Mouse (Mus musculus): Measurements from ENCODE around the gene Cpne1. TPM values are rescaled to one million over a fixed set of nuclear protein-coding genes. Genes with fewer than 3 reads are reported as not detected.

The Cpne1 gene
- polyA plus RNA-seq, 1 experiment from 2014 or later: 73.9 TPM

DNA sequence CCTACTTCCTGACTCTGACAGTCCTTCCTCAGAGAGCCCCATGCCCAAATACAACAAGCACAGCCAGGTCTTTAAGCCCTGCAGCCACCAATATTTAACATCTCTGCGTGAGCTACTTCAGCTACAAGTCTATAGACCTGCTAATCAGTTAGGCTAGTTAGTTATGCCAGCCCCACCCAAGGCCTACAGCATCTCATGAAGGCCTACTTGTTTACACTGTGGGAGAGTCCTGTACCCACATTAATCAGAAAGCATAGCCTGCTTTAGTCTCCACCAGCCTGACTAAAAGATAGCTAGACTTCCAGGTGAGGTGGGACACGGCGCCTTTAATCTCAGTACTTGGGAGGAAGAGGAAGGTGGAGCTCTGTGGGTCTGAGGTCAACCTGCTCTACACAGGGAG, 72.4 kb downstream of the Cpne1 start:
- Histone ChIP-seq H3K27me3 (no peaks in the 10 kb centered on the region), H3K4me3 (replicated peaks) (no peak overlapping the region), H3K36me3 (no peaks in the 10 kb centered on the region), H3K9ac (replicated peaks) (no peak overlapping the region), H3K9me3 (no peaks in the 10 kb centered on the region), H3K4me2 (no peak overlapping the region), H3K4me1 (replicated peaks) (no peaks in the 10 kb centered on the region), H3K27ac (no peak overlapping the region)
- 89% methylated on average over 3 of the region's 3 CpGs for WGBS
- no peak for ATAC-seq (ENCODE audit: insufficient number of reproducible peaks, insufficient read depth, low FRiP score, low TSS enrichment, low read depth)

DNA sequence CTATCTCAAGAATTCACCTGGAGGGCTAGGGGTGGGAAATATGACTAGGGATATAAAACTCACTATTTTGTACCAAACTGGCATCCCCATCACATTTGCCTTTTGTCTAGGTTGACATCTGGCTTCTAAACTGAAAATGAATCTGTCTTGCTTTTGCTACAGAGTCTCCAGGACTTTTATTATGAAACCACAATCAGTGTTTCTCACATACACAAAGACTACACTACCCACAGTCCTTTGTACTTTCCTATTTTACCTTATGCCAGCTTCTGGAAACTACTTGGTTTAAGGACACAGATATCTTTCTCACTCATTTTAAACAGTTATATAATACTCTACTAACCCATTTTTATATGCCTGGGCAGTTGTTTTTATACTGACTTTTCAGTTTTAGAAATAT, 86.3 kb downstream of the Cpne1 start:
- no peak overlapping the region for H3K4me3 ChIP-seq (replicated peaks)
- H3K9ac ChIP-seq (replicated peaks): no peak overlapping the region
- no peaks in the 10 kb centered on the region for H3K27me3 ChIP-seq
- H3K36me3 ChIP-seq: no peaks in the 10 kb centered on the region
- H3K4me1 ChIP-seq (replicated peaks): no peaks in the 10 kb centered on the region
- no peak overlapping the region for H3K4me2 ChIP-seq
- no peak overlapping the region for H3K27ac ChIP-seq
- ATAC-seq (ENCODE audit: insufficient number of reproducible peaks, insufficient read depth, low FRiP score, low TSS enrichment, low read depth): no peak
- H3K9me3 ChIP-seq: no peaks in the 10 kb centered on the region

Other genes with a start within 250 kb of the Cpne1 start
- gene Uqcc1, start 181.7 kb downstream of the Cpne1 start, polyA plus RNA-seq (2016; fragmentation: Nextera tagmentation; extraction: Ambion mirVana): 64.8 and 66.9 TPM in 2 replicates
- 0.40 and 0.72 TPM in 2 replicates for gene Gm15557, start 171.2 kb downstream of the Cpne1 start, polyA plus RNA-seq (2016; fragmentation: Nextera tagmentation; extraction: Ambion mirVana)
- gene Gdf5, start 166.6 kb downstream of the Cpne1 start, polyA plus RNA-seq (2016; fragmentation: Nextera tagmentation; extraction: Ambion mirVana): 59.4 and 66.1 TPM in 2 replicates
- gene Cep250, start 155.5 kb downstream of the Cpne1 start, polyA plus RNA-seq (2016; fragmentation: Nextera tagmentation; extraction: Ambion mirVana): 35.1 and 40.6 TPM in 2 replicates
- gene 6430550D23Rik, start 104.0 kb downstream of the Cpne1 start, polyA plus RNA-seq (2016; fragmentation: Nextera tagmentation; extraction: Ambion mirVana): 1.5 TPM in 2 replicates
- 184 and 185 TPM in 2 replicates for gene Ergic3, start 103.9 kb downstream of the Cpne1 start, polyA plus RNA-seq (2016; fragmentation: Nextera tagmentation; extraction: Ambion mirVana)
- gene Fer1l4, start 59.0 kb downstream of the Cpne1 start, polyA plus RNA-seq (2016; fragmentation: Nextera tagmentation; extraction: Ambion mirVana): 0.22 TPM in 1 of 2 replicates, not detected in the other
- gene Spag4, start 46.8 kb downstream of the Cpne1 start, polyA plus RNA-seq (2016; fragmentation: Nextera tagmentation; extraction: Ambion mirVana): 6.4 and 6.9 TPM in 2 replicates
- 38.0 and 51.8 TPM in 2 replicates for gene Rbm12, start within 50 bp of the Cpne1 start, polyA plus RNA-seq (2016; fragmentation: Nextera tagmentation; extraction: Ambion mirVana)
- gene Gm28036, start 15.1 kb upstream of the Cpne1 start, polyA plus RNA-seq (2016; fragmentation: Nextera tagmentation; extraction: Ambion mirVana): 16.8 and 22.0 TPM in 2 replicates
- 447 and 463 TPM in 2 replicates for gene Romo1, start 32.1 kb upstream of the Cpne1 start, polyA plus RNA-seq (2016; fragmentation: Nextera tagmentation; extraction: Ambion mirVana)
- gene Nfs1, start 32.2 kb upstream of the Cpne1 start, polyA plus RNA-seq (2016; fragmentation: Nextera tagmentation; extraction: Ambion mirVana): 32.9 and 33.7 TPM in 2 replicates
- 757 and 825 TPM in 2 replicates for gene Rbm39, start 68.3 kb upstream of the Cpne1 start, polyA plus RNA-seq (2016; fragmentation: Nextera tagmentation; extraction: Ambion mirVana)
- 84.3 and 88.3 TPM in 2 replicates for gene Phf20, start 84.5 kb upstream of the Cpne1 start, polyA plus RNA-seq (2016; fragmentation: Nextera tagmentation; extraction: Ambion mirVana)
- gene Cnbd2, start 200.3 kb upstream of the Cpne1 start, polyA plus RNA-seq (2016; fragmentation: Nextera tagmentation; extraction: Ambion mirVana): 4.7 and 5.2 TPM in 2 replicates
- 88.7 and 106 TPM in 2 replicates for gene Scand1, start 200.7 kb upstream of the Cpne1 start, polyA plus RNA-seq (2016; fragmentation: Nextera tagmentation; extraction: Ambion mirVana)

Data from limb, embryonic 12.5 days (tissue).